In genomic region chr1:161875706-161876552, GRCm38 (mm10) we compare ENCODE assay signal across 8 mouse cellular contexts. TPM values are rescaled to one million over a fixed set of nuclear protein-coding genes. Genes with fewer than 3 reads are reported as not detected.
DNase-seq lines count a peak whose midpoint lies in the region; ATAC-seq and TF ChIP-seq lines count a peak whose summit lies in the region.

No protein-coding gene starts in this region.

- H3K4me1 ChIP-seq in heart, embryonic 12.5 days (replicated peaks): peaks cover 13% of the 10 kb centered on the region
- peaks cover 41% of the 10 kb centered on the region for H3K4me1 ChIP-seq in E14TG2a.4 (replicated peaks; ENCODE audit: low read depth, low read length)
- peaks cover 30% of the 10 kb centered on the region for H3K4me1 ChIP-seq in embryonic facial prominence, embryonic 10.5 days
- peaks cover 25% of the 10 kb centered on the region for H3K4me1 ChIP-seq in hindbrain, embryonic 16.5 days (ENCODE audit: control insufficient read depth, insufficient read depth, low read depth, low read length)
- peaks cover 33% of the 10 kb centered on the region for H3K4me1 ChIP-seq in liver, embryonic 13.5 days (replicated peaks)

- no peaks in the 10 kb centered on the region for H3K9me3 ChIP-seq in heart, embryonic 12.5 days (replicated peaks)
- H3K9me3 ChIP-seq in E14TG2a.4 (ENCODE audit: low read length): no peaks in the 10 kb centered on the region
- H3K9me3 ChIP-seq in embryonic facial prominence, embryonic 10.5 days: no peaks in the 10 kb centered on the region
- H3K9me3 ChIP-seq in hindbrain, embryonic 16.5 days (ENCODE audit: control insufficient read depth, low read length): no peaks in the 10 kb centered on the region
- H3K9me3 ChIP-seq in liver, embryonic 13.5 days (replicated peaks): no peaks in the 10 kb centered on the region

- peak overlapping the region; percentile 88 for H3K9ac ChIP-seq in heart, embryonic 12.5 days
- H3K9ac ChIP-seq in hindbrain, embryonic 16.5 days (ENCODE audit: low read depth, low read length): peak overlapping the region; percentile 77
- H3K9ac ChIP-seq in liver, embryonic 13.5 days: peak overlapping the region; percentile 99

- no peak for TF ChIP-seq CTCF in E14TG2a.4 (conservative IDR thresholded peaks at IDR 0.05; ENCODE audit: low read length)

- H3K4me2 ChIP-seq in heart, embryonic 12.5 days: peak overlapping the region; percentile 94
- H3K4me2 ChIP-seq in hindbrain, embryonic 16.5 days (ENCODE audit: low read length): peak overlapping the region; percentile 72
- H3K4me2 ChIP-seq in liver, embryonic 13.5 days: peak overlapping the region; percentile 77
- peak overlapping the region; percentile 86 for H3K4me2 ChIP-seq in myocyte (ENCODE audit: low read depth)

- no peaks in the 10 kb centered on the region for H3K27me3 ChIP-seq in heart, embryonic 12.5 days (replicated peaks)
- H3K27me3 ChIP-seq in E14TG2a.4 (ENCODE audit: insufficient read depth, low read length): no peaks in the 10 kb centered on the region
- H3K27me3 ChIP-seq in embryonic facial prominence, embryonic 10.5 days (replicated peaks; ENCODE audit: low read depth, poor library complexity, severe bottlenecking): no peaks in the 10 kb centered on the region
- no peaks in the 10 kb centered on the region for H3K27me3 ChIP-seq in hindbrain, embryonic 16.5 days (replicated peaks; ENCODE audit: control insufficient read depth, insufficient read depth, low read length)
- no peaks in the 10 kb centered on the region for H3K27me3 ChIP-seq in liver, embryonic 13.5 days
- no peaks in the 10 kb centered on the region for H3K27me3 ChIP-seq in myocyte (ENCODE audit: control insufficient read depth, insufficient read depth, insufficient read length)

- DNase-seq in heart, adult 8-10 months (ENCODE audit: low spot score): no peak
- peak; percentile 18 for DNase-seq in embryonic facial prominence, embryonic 10.5 days (ENCODE audit: low spot score)
- peak; percentile 34 for DNase-seq in liver, embryonic 13.5 days
- no peak for DNase-seq in right cerebral cortex, postnatal 10 days (ENCODE audit: low spot score in 2 of 2)

- H3ac ChIP-seq in myocyte (ENCODE audit: control insufficient read depth, insufficient read length): peak overlapping the region; percentile 55

- peak overlapping the region; percentile 98 for H3K27ac ChIP-seq in heart, embryonic 12.5 days (ENCODE audit: poor library complexity, severe bottlenecking)
- peak overlapping the region; percentile 97 for H3K27ac ChIP-seq in embryonic facial prominence, embryonic 10.5 days (replicated peaks)
- H3K27ac ChIP-seq in hindbrain, embryonic 16.5 days (ENCODE audit: low read depth, low read length): peak overlapping the region; percentile 90
- peak overlapping the region; percentile 100 for H3K27ac ChIP-seq in liver, embryonic 13.5 days

- WGBS in heart, embryonic 12.5 days: under 1% methylated on average over 34 of the region's 34 CpGs
- WGBS in embryonic facial prominence, embryonic 10.5 days: under 1% methylated on average over 34 of the region's 34 CpGs
- WGBS in hindbrain, embryonic 16.5 days: 0% methylated on average over 34 of the region's 34 CpGs
- under 1% methylated on average over 34 of the region's 34 CpGs for WGBS in liver, embryonic 13.5 days (ENCODE audit: insufficient replicate concordance)

- no peak for TF ChIP-seq POLR2A in myocyte (IDR thresholded peaks at IDR 0.05; ENCODE audit: insufficient read length, low read depth)

- peaks cover 45% of the 10 kb centered on the region for H3K79me2 ChIP-seq in myocyte (ENCODE audit: control insufficient read depth, insufficient read depth)

- ATAC-seq in heart, embryonic 12.5 days (ENCODE audit: insufficient number of reproducible peaks, low FRiP score): peak; percentile 50
- peak; percentile 53 for ATAC-seq in hindbrain, embryonic 16.5 days
- ATAC-seq in liver, embryonic 13.5 days (ENCODE audit: low read depth): peak; percentile 11

- H3K4me3 ChIP-seq in heart, embryonic 12.5 days: peak overlapping the region; percentile 80
- H3K4me3 ChIP-seq in E14TG2a.4 (replicated peaks; ENCODE audit: low read length) (peak overlapping the region; percentile 98), myocyte (peak overlapping the region; percentile 73)
- peak overlapping the region; percentile 93 for H3K4me3 ChIP-seq in embryonic facial prominence, embryonic 10.5 days
- H3K4me3 ChIP-seq in hindbrain, embryonic 16.5 days (ENCODE audit: low read length): peak overlapping the region; percentile 54
- H3K4me3 ChIP-seq in liver, embryonic 13.5 days (replicated peaks): peak overlapping the region; percentile 98

- no peaks in the 10 kb centered on the region for H3K36me3 ChIP-seq in heart, embryonic 12.5 days
- peaks cover 5% of the 10 kb centered on the region; the same call in 1 of the 2 replicates for H3K36me3 ChIP-seq in E14TG2a.4 (ENCODE audit: insufficient read depth, low read length)
- H3K36me3 ChIP-seq in embryonic facial prominence, embryonic 10.5 days (replicated peaks): no peaks in the 10 kb centered on the region
- no peaks in the 10 kb centered on the region for H3K36me3 ChIP-seq in hindbrain, embryonic 16.5 days (ENCODE audit: control insufficient read depth, insufficient read depth, low read length)
- H3K36me3 ChIP-seq in liver, embryonic 13.5 days: no peaks in the 10 kb centered on the region; the same call in 1 of the 2 replicates
- no peaks in the 10 kb centered on the region for H3K36me3 ChIP-seq in myocyte (ENCODE audit: control insufficient read depth, insufficient read depth)

TF ChIP-seq in myocyte, 11 proteins besides CTCF, POLR2A, EP300 and RAD21:
- TF ChIP-seq REST (IDR thresholded peaks at IDR 0.05; ENCODE audit: insufficient read depth, insufficient read length) (no peak), CEBPB (IDR thresholded peaks at IDR 0.05; ENCODE audit: insufficient read depth, poor library complexity, severe bottlenecking) (0 out of 2 replicates have a peak, but pooled peaks have one; percentile 40), USF1 (IDR thresholded peaks at IDR 0.05; ENCODE audit: low read depth) (no peak), TCF3 (IDR thresholded peaks at IDR 0.05; ENCODE audit: insufficient read length, low read depth) (no peak), MYOG (IDR thresholded peaks at IDR 0.05; ENCODE audit: control insufficient read depth in 1 of 3, insufficient read depth in 1 of 3, insufficient read length in 2 of 3, low read depth in 2 of 3) (no peak), MYOD1 (IDR thresholded peaks at IDR 0.05; ENCODE audit: control insufficient read depth in 1 of 3, insufficient read length in 2 of 3, low read depth in 2 of 3) (no peak)

RNA-seq across cellular contexts. Expression of gene Suco, which starts 0.6 kb away (rescaled TPM):
- 26.2 and 28.2 TPM in 2 replicates for polyA plus RNA-seq in heart, embryonic 12.5 days (2016; fragmentation: Nextera tagmentation; extraction: Ambion mirVana)
- total RNA-seq in heart, adult 8-10 months (2022): 10 to 100 TPM; 11.7 to 16.6 (median 15.3) TPM
- 26.6 and 32.5 TPM in 2 replicates for polyA plus RNA-seq in embryonic facial prominence, embryonic 10.5 days (2016; fragmentation: Nextera tagmentation; extraction: Ambion mirVana)
- 17.5 and 20.1 TPM in 2 replicates for polyA plus RNA-seq in hindbrain, embryonic 16.5 days (2015; fragmentation: Nextera tagmentation; extraction: Ambion mirVana)
- 10.7 and 12.2 TPM in 2 replicates for polyA plus RNA-seq in liver, embryonic 13.5 days (2015; fragmentation: Nextera tagmentation; extraction: Ambion mirVana)
- 3.9 TPM for polyA plus RNA-seq in myocyte (2012; fragmentation: generic; extraction: Trizol)

Comparison
In these comparisons a context has a peak if more than half of its experiments do, and no peak if none do; other contexts are left out.
1. DNase-seq: peak in embryonic facial prominence, embryonic 10.5 days (single experiment) and liver, embryonic 13.5 days (single experiment); none in heart, adult 8-10 months (single experiment) and right cerebral cortex, postnatal 10 days (0 of 2).
2. Peak in every context shown above with its lines, with median percentiles within 50 percentile points of each other: ATAC-seq, H3K27ac ChIP-seq, H3K4me2 ChIP-seq, H3K4me3 ChIP-seq and H3K9ac ChIP-seq.